Mouse (Mus musculus) forebrain, embryonic 12.5 days (tissue): Measurements from ENCODE around the gene Ucp3. TPM values are rescaled to one million over a fixed set of nuclear protein-coding genes. Genes with fewer than 3 reads are reported as not detected.
A peak's percentile ranks its signal among the peaks of the same experiment; 100 is the strongest.

Experiments
- ATAC-seq: fragments of 200-750 bp; cut with Nextera tagmentation; 2 replicates; pipeline ENCODE4 v1.8.0; 2017; ENCODE audit warnings: moderate TSS enrichment; ENCODE audit not compliant: low FRiP score
- H3K27ac ChIP-seq: fragments of 300-500 bp; sonication (generic); 2 replicates; pipeline ENCODE4 v1.5.1; 2016; ENCODE audit warnings: mild to moderate bottlenecking
- H3K27me3 ChIP-seq: fragments of 300-500 bp; sonication (generic); 2 replicates; pipeline ENCODE4 v1.6.1; 2016; ENCODE audit warnings: mild to moderate bottlenecking
- H3K36me3 ChIP-seq: fragments of 300-500 bp; sonication (generic); replicated peaks from 2 replicates; pipeline ENCODE4 v1.6.1; 2016; ENCODE audit warnings: mild to moderate bottlenecking
- H3K4me1 ChIP-seq: fragments of 300-500 bp; sonication (generic); 2 replicates; pipeline ENCODE4 v1.6.1; 2016
- H3K4me2 ChIP-seq: fragments of 300-500 bp; sonication (generic); 2 replicates; pipeline ENCODE4 v1.6.1; 2016; ENCODE audit warnings: mild to moderate bottlenecking, moderate library complexity
- H3K4me3 ChIP-seq: fragments of 300-500 bp; sonication (generic); replicated peaks from 2 replicates; pipeline ENCODE4 v1.5.1; 2016; ENCODE audit warnings: mild to moderate bottlenecking
- H3K9ac ChIP-seq: fragments of 300-500 bp; sonication (generic); 2 replicates; pipeline ENCODE4 v1.6.1; 2016; ENCODE audit warnings: mild to moderate bottlenecking
- H3K9me3 ChIP-seq: fragments of 300-500 bp; sonication (generic); 2 replicates; pipeline ENCODE4 v1.6.1; 2016
- WGBS: fragments of 180-500 bp; shearing (Covaris S2); methylation state at CpG from one replicate; pipeline ENCODE4 v1.1.7; 2016; 5-methylcytosine and 5-hydroxymethylcytosine counted together
- polyA plus RNA-seq: library from polyadenylated mRNA; unstranded; fragments of >200 nt; fragmentation: Nextera tagmentation; extraction: Ambion mirVana; gene quantifications from 2 replicates; pipeline ENCODE4 v1.2.1, GENCODE M21; 2016

Ucp3 gene
- polyA plus RNA-seq, 1 experiment from 2014 or later = not detected

- peaks cover 11% of the 10 kb centered on the region; the same call in 1 of the 2 replicates for H3K36me3 ChIP-seq
- no peak overlapping the region for H3K9ac ChIP-seq
- peaks cover 38% of the 10 kb centered on the region for H3K4me1 ChIP-seq
- 39% methylated on average over 8 of the region's 8 CpGs for WGBS
- no peaks in the 10 kb centered on the region for H3K9me3 ChIP-seq
- H3K27ac ChIP-seq = peak overlapping the region; percentile 54
- H3K4me2 ChIP-seq = peak overlapping the region; percentile 31; the same call in 1 of the 2 replicates
- H3K27me3 ChIP-seq = peaks cover 26% of the 10 kb centered on the region
- H3K4me3 ChIP-seq = no peak overlapping the region
- no peak for ATAC-seq
Measured at GRCm38 (mm10) chr7:100495042-100495441, 22.3 kb downstream of the Ucp3 start.

- peaks cover 38% of the 10 kb centered on the region for H3K4me1 ChIP-seq
- H3K27ac ChIP-seq = peak overlapping the region; percentile 54
- no peak overlapping the region for H3K9ac ChIP-seq
- 30% methylated on average over 11 of the region's 11 CpGs for WGBS
- no peaks in the 10 kb centered on the region for H3K9me3 ChIP-seq
- peaks cover 11% of the 10 kb centered on the region; the same call in 1 of the 2 replicates for H3K36me3 ChIP-seq
- peak; percentile 69 for ATAC-seq
- H3K27me3 ChIP-seq = peaks cover 26% of the 10 kb centered on the region
- peak overlapping the region; percentile 31 for H3K4me2 ChIP-seq
- no peak overlapping the region; the same call in 1 of the 2 replicates for H3K4me3 ChIP-seq
Measured at GRCm38 (mm10) chr7:100495581-100496251, 22.9 kb downstream of the Ucp3 start.

- Histone ChIP-seq H3K9ac (no peak overlapping the region), H3K9me3 (no peaks in the 10 kb centered on the region), H3K27me3 (peaks cover 26% of the 10 kb centered on the region), H3K4me1 (peaks cover 38% of the 10 kb centered on the region), H3K4me2 (no peak overlapping the region), H3K27ac (peak overlapping the region; percentile 54), H3K36me3 (peaks cover 11% of the 10 kb centered on the region; the same call in 1 of the 2 replicates), H3K4me3 (no peak overlapping the region)
- no peak for ATAC-seq
- WGBS = 90% methylated on average over 6 of the region's 6 CpGs
Measured at GRCm38 (mm10) chr7:100496371-100496770, 23.6 kb downstream of the Ucp3 start.

GRCm38 (mm10) chr7:100496791-100497190 is 24.0 kb downstream of the Ucp3 start:
- Histone ChIP-seq H3K27ac (no peak overlapping the region), H3K27me3 (peaks cover 24% of the 10 kb centered on the region), H3K4me2 (no peak overlapping the region), H3K9ac (no peak overlapping the region), H3K36me3 (peaks cover 11% of the 10 kb centered on the region; the same call in 1 of the 2 replicates), H3K4me3 (no peak overlapping the region), H3K9me3 (no peaks in the 10 kb centered on the region), H3K4me1 (peaks cover 38% of the 10 kb centered on the region)
- 96% methylated on average over 9 of the region's 9 CpGs for WGBS
- no peak for ATAC-seq

GRCm38 (mm10) chr7:100497402-100497801 is 24.6 kb downstream of the Ucp3 start:
- Histone ChIP-seq H3K27ac (no peak overlapping the region), H3K4me3 (no peak overlapping the region), H3K4me2 (no peak overlapping the region), H3K4me1 (peaks cover 36% of the 10 kb centered on the region), H3K27me3 (peaks cover 18% of the 10 kb centered on the region), H3K36me3 (peaks cover 11% of the 10 kb centered on the region; the same call in 1 of the 2 replicates), H3K9ac (no peak overlapping the region), H3K9me3 (no peaks in the 10 kb centered on the region)
- ATAC-seq = no peak
- 88% methylated on average over 4 of the region's 4 CpGs for WGBS

- no peaks in the 10 kb centered on the region for H3K9me3 ChIP-seq
- H3K27me3 ChIP-seq = peaks cover 14% of the 10 kb centered on the region; the same call in 1 of the 2 replicates
- H3K27ac ChIP-seq = no peak overlapping the region
- no peak overlapping the region for H3K4me2 ChIP-seq
- no peak overlapping the region for H3K4me3 ChIP-seq
- peaks cover 11% of the 10 kb centered on the region; the same call in 1 of the 2 replicates for H3K36me3 ChIP-seq
- peaks cover 30% of the 10 kb centered on the region for H3K4me1 ChIP-seq
- no peak for ATAC-seq
- whole genome bisulfite sequencing = 94% methylated on average over 13 of the region's 13 CpGs
- H3K9ac ChIP-seq = no peak overlapping the region
Measured at GRCm38 (mm10) chr7:100497982-100498381, 25.2 kb downstream of the Ucp3 start.

GRCm38 (mm10) chr7:100499465-100499864 is 26.7 kb downstream of the Ucp3 start:
- H3K9ac ChIP-seq = no peak overlapping the region
- ATAC-seq = no peak
- peaks cover 11% of the 10 kb centered on the region; the same call in 1 of the 2 replicates for H3K36me3 ChIP-seq
- no peak overlapping the region for H3K4me3 ChIP-seq
- H3K27ac ChIP-seq = no peak overlapping the region
- H3K9me3 ChIP-seq = no peaks in the 10 kb centered on the region
- H3K27me3 ChIP-seq = 0 out of 2 replicates have a peak, but pooled peaks cover under 1% of the 10 kb centered on the region
- peaks cover 15% of the 10 kb centered on the region for H3K4me1 ChIP-seq
- H3K4me2 ChIP-seq = no peak overlapping the region

GRCm38 (mm10) chr7:100500276-100500977 is 27.6 kb downstream of the Ucp3 start:
- peak overlapping the region; percentile 2; the same call in 1 of the 2 replicates for H3K27ac ChIP-seq
- WGBS = 78% methylated on average over 16 of the region's 16 CpGs

GRCm38 (mm10) chr7:100501027-100501843 is 28.4 kb downstream of the Ucp3 start:
- H3K9me3 ChIP-seq = no peaks in the 10 kb centered on the region
- ATAC-seq = no peak

More at GRCm38 (mm10) chr7:100500276-100500977, 27.6 kb downstream of the Ucp3 start:
- peaks cover 9% of the 10 kb centered on the region for H3K4me1 ChIP-seq
- H3K4me2 ChIP-seq = no peak overlapping the region
- no peak for ATAC-seq
- H3K27me3 ChIP-seq = no peaks in the 10 kb centered on the region
- H3K36me3 ChIP-seq = peaks cover 11% of the 10 kb centered on the region; the same call in 1 of the 2 replicates
- no peaks in the 10 kb centered on the region for H3K9me3 ChIP-seq
- no peak overlapping the region for H3K4me3 ChIP-seq
- no peak overlapping the region for H3K9ac ChIP-seq

GRCm38 (mm10) chr7:100501844-100502373 is 29.1 kb downstream of the Ucp3 start:
- no peak for ATAC-seq
- Histone ChIP-seq H3K27me3 (no peaks in the 10 kb centered on the region), H3K9me3 (no peaks in the 10 kb centered on the region), H3K4me3 (no peak overlapping the region), H3K36me3 (peaks cover 11% of the 10 kb centered on the region; the same call in 1 of the 2 replicates), H3K4me2 (no peak overlapping the region), H3K4me1 (no peaks in the 10 kb centered on the region), H3K9ac (no peak overlapping the region), H3K27ac (no peak overlapping the region)
- WGBS = 61% methylated on average over 2 of the region's 2 CpGs

More at GRCm38 (mm10) chr7:100501027-100501843, 28.4 kb downstream of the Ucp3 start:
- WGBS = 72% methylated on average over 6 of the region's 6 CpGs
- Histone ChIP-seq H3K27me3 (no peaks in the 10 kb centered on the region), H3K4me2 (no peak overlapping the region), H3K4me3 (no peak overlapping the region), H3K36me3 (peaks cover 11% of the 10 kb centered on the region; the same call in 1 of the 2 replicates), H3K27ac (peak overlapping the region; percentile 2; the same call in 1 of the 2 replicates), H3K4me1 (peaks cover under 1% of the 10 kb centered on the region; the same call in 1 of the 2 replicates), H3K9ac (no peak overlapping the region)

- Histone ChIP-seq H3K9me3 (no peaks in the 10 kb centered on the region), H3K27ac (no peak overlapping the region), H3K4me1 (no peaks in the 10 kb centered on the region), H3K27me3 (no peaks in the 10 kb centered on the region), H3K36me3 (peaks cover 11% of the 10 kb centered on the region; the same call in 1 of the 2 replicates), H3K9ac (no peak overlapping the region), H3K4me2 (no peak overlapping the region), H3K4me3 (no peak overlapping the region)
- 81% methylated on average over 7 of the region's 7 CpGs for WGBS
- ATAC-seq = no peak
Measured at GRCm38 (mm10) chr7:100502374-100502922, 29.7 kb downstream of the Ucp3 start.
